Comparison of ENCODE assay signal across 8 mouse cellular contexts in the genomic region with DNA sequence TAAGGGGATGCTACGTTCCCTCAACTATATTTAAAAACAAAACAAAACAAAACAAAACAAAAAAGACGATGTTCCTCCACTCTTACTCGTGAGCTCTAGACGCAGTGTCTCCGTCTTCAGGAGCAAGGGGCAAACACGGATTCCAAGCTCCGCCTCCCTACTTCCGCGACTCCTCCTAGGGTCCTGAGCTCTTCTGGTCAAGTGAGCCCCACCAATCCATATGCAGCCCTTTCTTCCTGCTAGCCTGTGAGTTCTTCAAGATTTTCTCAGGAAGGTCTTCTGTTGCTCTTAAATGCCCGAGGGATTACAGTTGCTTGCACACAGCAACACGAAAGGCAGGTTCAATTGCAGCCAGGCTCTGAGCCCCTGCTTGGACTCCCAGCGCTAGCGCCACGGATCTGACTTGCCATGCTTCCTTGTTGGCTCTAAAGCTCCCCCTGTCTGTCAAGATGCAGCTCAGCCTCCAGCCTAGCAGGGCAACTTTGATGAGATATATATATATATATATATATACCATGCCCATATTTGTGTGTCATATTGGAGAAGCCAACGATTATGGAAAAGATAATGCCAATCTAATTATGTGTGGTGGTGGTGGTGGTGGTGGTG. TPM values are rescaled to one million over a fixed set of nuclear protein-coding genes. Genes with fewer than 3 reads are reported as not detected.
DNase-seq lines count a peak whose midpoint lies in the region; ATAC-seq lines count a peak whose summit lies in the region.

No protein-coding gene starts in this region.

- H3K9me3 ChIP-seq in embryonic facial prominence, embryonic 13.5 days = no peaks in the 10 kb centered on the region
- no peaks in the 10 kb centered on the region for H3K9me3 ChIP-seq in hindbrain, embryonic 15.5 days
- H3K9me3 ChIP-seq in liver, embryonic 13.5 days (replicated peaks) = no peaks in the 10 kb centered on the region
- no peaks in the 10 kb centered on the region for H3K9me3 ChIP-seq in neural tube, embryonic 11.5 days (ENCODE audit: control insufficient read depth, low read length)

- peaks cover 6% of the 10 kb centered on the region for H3K4me1 ChIP-seq in embryonic facial prominence, embryonic 13.5 days
- H3K4me1 ChIP-seq in hindbrain, embryonic 15.5 days (replicated peaks) = no peaks in the 10 kb centered on the region
- peaks cover 10% of the 10 kb centered on the region for H3K4me1 ChIP-seq in liver, embryonic 13.5 days (replicated peaks)
- H3K4me1 ChIP-seq in neural tube, embryonic 11.5 days (ENCODE audit: control insufficient read depth, insufficient read depth, low read length) = no peaks in the 10 kb centered on the region

- peak overlapping the region; percentile 27; the same call in 1 of the 2 replicates for H3K9ac ChIP-seq in embryonic facial prominence, embryonic 13.5 days
- H3K9ac ChIP-seq in hindbrain, embryonic 15.5 days = no peak overlapping the region
- peak overlapping the region; percentile 43 for H3K9ac ChIP-seq in liver, embryonic 13.5 days
- H3K9ac ChIP-seq in neural tube, embryonic 11.5 days (ENCODE audit: low read length) = no peak overlapping the region

- H3K27me3 ChIP-seq in embryonic facial prominence, embryonic 13.5 days = no peaks in the 10 kb centered on the region
- no peaks in the 10 kb centered on the region for H3K27me3 ChIP-seq in hindbrain, embryonic 15.5 days
- H3K27me3 ChIP-seq in liver, embryonic 13.5 days = no peaks in the 10 kb centered on the region
- H3K27me3 ChIP-seq in neural tube, embryonic 11.5 days (ENCODE audit: control insufficient read depth, insufficient read depth, low read length) = no peaks in the 10 kb centered on the region

- WGBS in embryonic facial prominence, embryonic 13.5 days = 17% methylated on average over 15 of the region's 15 CpGs
- 27% methylated on average over 15 of the region's 15 CpGs for WGBS in hindbrain, embryonic 15.5 days
- 15% methylated on average over 15 of the region's 15 CpGs for WGBS in liver, embryonic 13.5 days (ENCODE audit: insufficient replicate concordance)
- 24% methylated on average over 15 of the region's 15 CpGs for WGBS in neural tube, embryonic 11.5 days

- no peak for ATAC-seq in embryonic facial prominence, embryonic 13.5 days (ENCODE audit: insufficient number of reproducible peaks, insufficient read depth, low FRiP score, low TSS enrichment, low read depth)
- ATAC-seq in hindbrain, embryonic 15.5 days (ENCODE audit: low FRiP score, low read depth) = no peak
- ATAC-seq in liver, embryonic 13.5 days (ENCODE audit: low read depth) = 0 out of 2 replicates have a peak, but pooled peaks have one; percentile 60
- ATAC-seq in neural tube, embryonic 11.5 days (ENCODE audit: insufficient read depth, low FRiP score, low TSS enrichment) = no peak

- DNase-seq in spleen, postnatal 10 days (ENCODE audit: low spot score in 2 of 2) = peak; percentile 7 to 36
- DNase-seq in spleen, postnatal 4 days (ENCODE audit: low spot score in 2 of 2) = no peak
- DNase-seq in liver, embryonic 13.5 days = peak; percentile 32
- DNase-seq in neural tube, embryonic 11.5 days (ENCODE audit: low spot score) = peak; percentile 23
- no peak for DNase-seq in layer of hippocampus, adult 9-11 months
- DNase-seq in adipocyte (ENCODE audit: low spot score) = no peak

- no peaks in the 10 kb centered on the region for H3K36me3 ChIP-seq in embryonic facial prominence, embryonic 13.5 days
- H3K36me3 ChIP-seq in hindbrain, embryonic 15.5 days = no peaks in the 10 kb centered on the region
- H3K36me3 ChIP-seq in liver, embryonic 13.5 days = no peaks in the 10 kb centered on the region
- H3K36me3 ChIP-seq in neural tube, embryonic 11.5 days (ENCODE audit: control insufficient read depth, insufficient read depth, low read length) = no peaks in the 10 kb centered on the region

- peak overlapping the region; percentile 32 for H3K4me3 ChIP-seq in embryonic facial prominence, embryonic 13.5 days
- H3K4me3 ChIP-seq in hindbrain, embryonic 15.5 days = no peak overlapping the region
- peak overlapping the region; percentile 36 for H3K4me3 ChIP-seq in liver, embryonic 13.5 days (replicated peaks)
- H3K4me3 ChIP-seq in neural tube, embryonic 11.5 days (ENCODE audit: low read depth, low read length) = no peak overlapping the region

- H3K4me2 ChIP-seq in embryonic facial prominence, embryonic 13.5 days = peak overlapping the region; percentile 55
- H3K4me2 ChIP-seq in hindbrain, embryonic 15.5 days = peak overlapping the region; percentile 33
- H3K4me2 ChIP-seq in liver, embryonic 13.5 days = peak overlapping the region; percentile 67
- peak overlapping the region; percentile 6; the same call in 1 of the 2 replicates for H3K4me2 ChIP-seq in neural tube, embryonic 11.5 days (ENCODE audit: low read depth)

- H3K27ac ChIP-seq in embryonic facial prominence, embryonic 13.5 days = no peak overlapping the region
- no peak overlapping the region for H3K27ac ChIP-seq in hindbrain, embryonic 15.5 days (replicated peaks)
- no peak overlapping the region for H3K27ac ChIP-seq in liver, embryonic 13.5 days
- no peak overlapping the region for H3K27ac ChIP-seq in neural tube, embryonic 11.5 days (ENCODE audit: low read depth, low read length)

RNA-seq across cellular contexts. Expression of a gene that starts 55.2 kb away (rescaled TPM):
- 0.12 and 0.14 TPM in 2 replicates for polyA plus RNA-seq in embryonic facial prominence, embryonic 13.5 days (2015; fragmentation: Nextera tagmentation; extraction: Ambion mirVana)
- 4.8 and 7.2 TPM in 2 replicates for polyA plus RNA-seq in hindbrain, embryonic 15.5 days (2015; fragmentation: Nextera tagmentation; extraction: Ambion mirVana)
- polyA plus RNA-seq in liver, embryonic 13.5 days (2015; fragmentation: Nextera tagmentation; extraction: Ambion mirVana) = 0.07 TPM in 1 of 2 replicates, not detected in the other
- 0.94 and 1.1 TPM in 2 replicates for polyA plus RNA-seq in neural tube, embryonic 11.5 days (2014; fragmentation: Nextera tagmentation; extraction: Ambion mirVana)

Comparison
In these comparisons a context has a peak if more than half of its experiments do, and no peak if none do; other contexts are left out.
1. DNase-seq: peak in spleen, postnatal 10 days (2 of 2), liver, embryonic 13.5 days (single experiment) and neural tube, embryonic 11.5 days (single experiment); none in spleen, postnatal 4 days (0 of 2), layer of hippocampus, adult 9-11 months (single experiment) and adipocyte (single experiment).
2. H3K4me2 ChIP-seq: peak in every context shown above with its lines; median percentile 67 in liver, embryonic 13.5 days; 55 in embryonic facial prominence, embryonic 13.5 days; 33 in hindbrain, embryonic 15.5 days; 6 in neural tube, embryonic 11.5 days.
3. H3K4me3 ChIP-seq: peak in embryonic facial prominence, embryonic 13.5 days (single experiment) and liver, embryonic 13.5 days (single experiment); none in hindbrain, embryonic 15.5 days (single experiment) and neural tube, embryonic 11.5 days (single experiment).
4. H3K9ac ChIP-seq: peak in embryonic facial prominence, embryonic 13.5 days (single experiment) and liver, embryonic 13.5 days (single experiment); none in hindbrain, embryonic 15.5 days (single experiment) and neural tube, embryonic 11.5 days (single experiment).